Mouse (Mus musculus) frontal cortex, postnatal 14 days (tissue): ENCODE measurements around the gene Nek6.

Experiments
- DNase-seq, 2 experiments: peaks; one replicate each; pipeline ENCODE4 v3.0.0; 2022; ENCODE audit warnings: low spot score in 2 of 2

The Nek6 gene

DNA sequence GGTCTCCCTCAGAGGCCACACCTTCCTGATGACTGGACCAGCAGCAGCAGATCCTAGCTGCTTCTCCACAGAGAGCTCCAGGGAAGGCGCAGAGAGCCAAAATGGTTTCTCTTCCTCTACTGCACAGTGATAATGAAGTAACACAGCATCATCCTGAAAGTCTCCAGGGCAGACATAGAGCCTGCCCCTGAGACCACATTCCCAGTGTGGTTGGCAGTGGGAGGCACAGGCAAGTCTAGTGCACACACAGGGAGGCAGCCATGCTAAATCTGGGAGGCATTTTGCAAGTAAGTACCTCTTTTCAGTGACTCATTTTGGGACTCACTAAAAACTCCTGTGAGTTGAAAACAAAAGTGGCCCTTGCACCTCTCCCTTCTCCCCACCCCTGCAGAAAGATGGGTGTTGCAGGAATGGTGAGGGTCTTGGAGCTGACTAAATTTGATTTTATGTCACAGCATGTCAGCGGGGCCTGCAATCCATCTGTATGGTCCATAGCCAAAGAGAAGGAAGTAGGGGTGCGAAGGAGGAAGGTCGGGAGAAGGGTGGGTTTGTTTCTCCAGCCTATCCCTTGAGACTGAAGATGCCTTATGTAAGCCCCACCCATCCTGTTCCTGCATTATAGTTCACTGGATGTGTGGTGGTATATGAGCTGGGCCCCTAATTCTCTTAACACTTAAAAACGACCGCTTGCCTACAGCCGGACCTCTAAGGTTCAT is 2.3 kb upstream of the Nek6 start:
- no peak for DNase-seq

DNA sequence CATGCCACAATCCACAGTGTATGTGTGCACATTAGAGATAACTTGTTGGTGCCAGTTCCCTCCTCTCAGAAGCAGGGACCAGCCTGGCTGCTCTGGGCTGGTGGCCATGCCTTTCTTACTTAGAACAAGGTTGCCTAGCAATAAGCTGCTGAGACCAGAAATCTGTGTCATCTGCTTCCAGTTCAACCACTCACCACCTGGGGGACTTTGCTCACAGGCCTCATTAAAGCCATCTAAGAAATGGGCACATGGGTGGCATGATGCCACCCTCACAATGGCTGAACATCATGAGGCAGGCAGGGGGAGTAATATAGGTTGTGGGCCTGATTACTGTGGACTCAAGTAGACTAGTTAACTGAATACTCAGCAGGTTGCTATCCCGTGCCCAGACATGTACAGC is 1.3 kb upstream of the Nek6 start:
- DNase-seq, result peak in 1 of 2 experiments; percentile 34

DNA sequence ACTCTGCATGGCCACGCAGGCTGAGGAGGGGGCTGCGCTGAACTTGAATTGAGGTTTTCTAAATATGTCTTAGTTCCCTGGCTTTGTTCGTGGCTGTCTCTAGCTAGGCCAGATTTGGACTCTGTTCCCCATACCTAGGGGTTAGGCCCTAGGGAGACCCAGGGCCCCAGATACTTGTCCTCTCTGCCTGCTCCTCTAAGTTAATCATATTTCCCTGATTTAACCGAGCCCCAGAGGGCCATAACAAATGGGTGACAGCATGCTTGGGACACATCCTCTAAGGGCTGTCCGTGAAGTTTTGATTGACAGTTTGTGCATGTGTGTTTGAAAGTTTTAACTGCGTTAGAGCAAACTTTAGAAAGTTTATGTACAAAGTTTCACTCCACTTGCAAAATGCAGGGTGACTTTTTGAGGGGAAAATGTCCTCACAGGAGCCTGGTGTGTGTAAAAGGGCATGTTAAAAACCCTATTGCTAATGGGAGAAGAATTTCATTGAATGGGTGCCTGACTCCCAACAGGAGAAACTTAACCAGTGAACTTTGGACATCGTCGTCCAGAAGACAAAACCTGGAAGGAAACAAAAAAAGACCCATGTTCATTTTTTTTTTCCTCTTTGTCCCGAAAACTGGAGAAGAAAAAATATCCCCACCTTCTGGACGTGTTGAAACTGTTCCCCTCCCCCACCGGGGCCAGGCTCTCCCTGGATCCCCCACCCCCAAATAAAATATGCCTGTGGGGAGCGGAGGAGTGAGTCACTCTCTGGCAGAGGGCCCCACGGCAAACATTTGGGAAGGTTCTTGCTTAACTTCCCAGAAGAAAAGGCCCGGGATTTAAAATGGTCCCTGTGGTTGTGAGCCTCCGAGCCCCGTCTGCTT is 1.1 kb downstream of the Nek6 start:
- no peak for DNase-seq

DNA sequence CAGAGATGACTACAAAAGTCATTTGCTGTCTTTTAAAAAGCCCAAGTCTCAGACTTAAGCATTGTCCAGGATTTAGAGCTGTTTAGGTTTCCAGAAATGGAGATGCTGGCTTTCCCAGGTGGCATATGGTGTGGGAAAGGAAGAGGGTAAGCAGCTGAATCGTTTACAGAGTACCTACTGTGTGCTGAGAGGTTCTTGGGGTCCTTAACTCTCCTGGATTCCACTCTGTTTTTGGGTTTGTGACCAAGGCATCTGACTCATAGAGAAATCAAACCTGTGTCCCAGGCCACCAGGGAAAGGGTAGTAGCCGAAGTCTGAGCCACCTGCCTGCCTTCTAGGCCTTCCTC is 1.7 kb downstream of the Nek6 start:
- DNase-seq, result no peak

DNA sequence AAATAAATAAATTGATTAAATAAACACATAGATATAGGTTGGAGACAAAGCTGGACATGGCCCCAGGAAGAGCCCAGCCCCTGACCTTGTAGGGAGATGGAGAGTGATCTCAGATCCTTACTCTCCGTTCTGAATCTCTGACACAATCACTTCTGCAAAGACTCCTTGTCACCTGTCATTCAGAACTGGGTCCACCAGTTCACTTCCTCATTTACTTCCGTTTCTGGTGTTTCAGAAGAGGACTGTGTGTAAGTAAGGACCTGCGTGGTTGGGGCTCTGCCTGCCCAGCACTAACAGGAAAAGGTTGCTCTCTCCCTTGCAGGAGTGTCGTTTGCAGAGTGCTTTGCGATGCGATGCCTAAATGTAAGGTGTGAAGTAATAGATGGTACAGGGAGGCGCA is 3.0 kb downstream of the Nek6 start:
- no peak for DNase-seq

DNA sequence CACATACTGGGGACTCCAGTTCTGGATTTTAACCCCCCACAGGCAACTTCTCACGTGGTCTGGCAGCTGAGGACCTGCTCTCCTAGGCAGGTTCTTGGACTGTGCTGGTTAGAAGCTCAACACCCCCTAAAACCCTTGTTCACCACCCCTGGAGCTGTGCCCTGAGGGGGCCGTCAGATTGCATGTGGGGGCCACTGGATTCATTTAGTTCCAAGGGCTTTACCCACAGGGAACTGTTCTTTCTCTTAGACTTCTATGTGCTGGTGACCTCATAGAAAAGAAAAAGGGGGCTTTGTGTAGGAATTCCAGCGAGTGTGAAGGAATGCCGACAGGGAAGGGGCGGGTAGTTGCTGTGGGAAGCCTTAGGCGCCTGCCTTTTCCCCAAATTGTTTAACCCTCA is 4.0 kb downstream of the Nek6 start:
- DNase-seq, result no peak

DNA sequence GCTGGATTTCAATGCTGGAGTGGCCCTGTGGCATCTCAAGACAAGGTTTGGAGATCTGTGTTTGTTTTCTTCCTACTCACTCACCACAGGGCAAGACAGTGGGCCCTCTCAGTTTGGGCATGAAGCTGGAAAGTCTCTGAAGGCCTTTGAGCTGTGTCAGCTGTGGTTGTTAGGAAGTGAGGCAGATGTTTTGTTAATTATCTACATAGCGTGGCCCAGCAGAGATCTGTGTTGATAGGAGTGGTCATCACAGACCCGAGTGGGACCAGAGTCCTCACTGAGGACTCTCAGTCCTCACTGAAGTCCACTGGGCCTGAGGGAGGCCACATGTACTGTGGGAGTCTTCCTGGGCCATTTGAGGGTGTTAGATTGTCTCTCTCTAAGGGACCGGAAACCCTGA is 5.0 kb downstream of the Nek6 start:
- DNase-seq, result no peak

DNA sequence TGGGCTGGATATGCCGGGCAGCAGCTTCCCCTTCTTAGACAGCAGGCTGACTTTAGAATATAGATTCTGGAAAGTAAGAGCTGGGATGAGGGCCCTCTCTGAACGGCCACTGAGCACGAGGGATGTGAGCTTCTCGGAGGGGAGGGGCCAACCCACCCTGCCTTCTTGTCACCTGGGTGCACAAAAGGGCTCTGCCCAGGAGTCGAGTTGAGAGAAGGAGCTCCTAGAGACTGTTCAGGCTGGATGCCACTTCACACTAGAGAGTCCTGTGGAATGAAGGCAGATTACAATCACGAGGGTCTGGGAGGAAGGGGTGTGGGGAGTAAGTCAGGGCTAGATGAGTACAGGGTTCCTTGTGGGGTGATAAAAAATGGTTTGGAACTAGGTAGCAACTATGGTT is 5.6 kb downstream of the Nek6 start:
- DNase-seq, result no peak

DNA sequence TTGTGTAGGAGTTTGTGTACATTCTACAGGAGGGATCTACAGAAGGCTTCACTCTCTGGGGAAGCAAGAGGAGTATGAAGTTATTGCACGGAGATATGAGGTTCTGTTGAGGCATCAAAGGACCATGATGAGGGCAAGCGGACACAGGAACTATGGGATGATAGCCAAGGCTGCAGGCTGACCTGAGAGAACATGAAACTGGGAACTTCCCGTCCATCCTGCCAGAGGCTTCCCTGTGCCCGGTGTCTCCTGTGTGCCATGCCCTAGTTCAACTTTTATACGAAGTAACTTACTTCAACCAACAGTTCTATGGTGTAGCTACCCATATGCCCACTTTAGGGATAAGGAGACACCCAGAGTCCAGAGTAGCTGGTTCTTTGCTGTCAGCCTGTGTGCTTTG is 7.3 kb downstream of the Nek6 start:
- no peak for DNase-seq

DNA sequence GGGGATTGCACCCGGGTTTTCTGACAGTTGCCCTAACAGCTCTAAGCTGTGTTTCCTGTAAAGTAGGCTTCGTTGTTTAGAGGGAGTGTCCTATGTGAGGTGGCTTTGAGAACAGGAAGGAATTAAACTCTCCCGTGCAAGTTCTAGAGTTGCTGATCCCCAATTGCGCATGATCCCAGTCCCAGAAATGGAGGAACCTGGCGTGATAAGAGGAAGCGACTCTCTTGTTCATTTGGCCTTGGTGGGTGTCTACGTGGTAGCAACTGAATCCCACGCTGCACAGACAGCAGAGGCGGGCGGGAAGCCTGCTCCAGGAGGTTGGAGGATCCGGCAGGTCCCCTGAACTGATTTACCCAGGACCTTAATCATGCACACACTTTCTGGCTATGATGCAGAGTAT is 8.5 kb downstream of the Nek6 start:
- no peak for DNase-seq

DNA sequence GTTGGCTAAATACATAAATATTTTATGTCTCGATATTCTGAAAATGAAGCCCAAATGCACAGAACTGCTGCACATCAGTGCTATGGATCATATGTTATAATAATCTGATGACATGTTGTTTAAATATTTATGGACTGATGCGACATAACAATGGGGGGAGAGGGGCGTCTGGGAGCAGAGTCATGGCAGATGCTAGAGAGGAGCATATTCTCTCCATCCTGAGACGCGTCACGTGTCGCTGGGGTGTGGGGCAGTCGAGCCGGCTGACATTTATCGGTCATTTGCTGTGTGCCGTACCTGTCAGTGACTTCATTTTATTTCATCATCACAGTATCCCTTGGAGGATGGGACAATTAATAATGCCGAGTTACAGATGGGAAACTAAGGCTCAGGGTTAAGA is 10.2 kb downstream of the Nek6 start:
- DNase-seq, result no peak

DNA sequence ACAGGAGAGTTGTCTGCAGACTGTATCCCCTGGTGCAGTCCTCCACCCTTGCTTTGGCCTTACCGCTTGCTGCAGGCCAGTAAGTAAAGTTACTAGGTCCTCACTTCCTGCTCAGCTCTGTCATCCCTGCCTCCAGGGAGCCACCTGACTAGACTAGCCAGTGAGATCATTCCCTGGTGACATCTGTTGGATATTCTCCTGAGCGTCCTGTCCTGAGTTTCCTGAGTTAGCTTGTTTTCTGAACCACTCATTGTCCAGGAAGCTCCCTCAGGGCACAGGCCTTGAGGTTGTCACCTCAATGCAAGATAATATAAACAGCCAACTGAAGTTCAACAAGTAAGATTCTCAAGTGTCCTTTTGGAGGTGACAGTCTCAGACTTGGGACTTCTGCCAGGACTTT is 10.9 kb downstream of the Nek6 start:
- no peak for DNase-seq

DNA sequence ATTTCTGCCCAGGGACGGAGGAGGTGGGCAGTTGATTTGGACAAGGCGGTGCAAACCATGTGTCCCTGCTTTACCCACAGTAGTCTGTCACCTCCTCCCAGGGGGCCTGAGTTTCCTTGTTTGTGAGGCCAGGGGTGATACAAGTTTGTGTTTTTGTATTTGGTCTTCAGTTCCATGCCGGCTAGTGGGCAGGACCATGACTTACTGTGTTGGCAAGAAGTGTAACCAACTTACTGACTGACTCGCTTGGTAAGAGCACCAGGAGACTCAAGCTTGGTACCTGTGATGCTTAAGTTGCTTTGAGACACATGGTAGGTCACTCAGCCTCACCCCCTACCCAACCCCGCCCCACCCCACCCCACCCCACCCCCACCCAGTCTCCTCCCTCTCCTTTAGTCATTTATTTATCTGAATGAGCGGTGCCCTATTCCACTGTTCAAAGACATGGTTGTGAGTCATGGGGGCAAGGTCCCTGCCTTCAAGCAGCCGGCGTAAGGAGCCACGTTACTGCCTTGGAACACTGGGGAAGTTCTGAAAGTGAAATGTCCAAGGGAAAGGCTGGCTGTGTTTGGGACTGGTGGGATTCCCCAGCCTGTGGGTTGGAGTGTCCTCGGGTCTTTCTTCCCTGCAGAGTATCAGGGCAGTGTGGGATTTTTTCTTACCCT is 12.5 kb downstream of the Nek6 start:
- no peak for DNase-seq

DNA sequence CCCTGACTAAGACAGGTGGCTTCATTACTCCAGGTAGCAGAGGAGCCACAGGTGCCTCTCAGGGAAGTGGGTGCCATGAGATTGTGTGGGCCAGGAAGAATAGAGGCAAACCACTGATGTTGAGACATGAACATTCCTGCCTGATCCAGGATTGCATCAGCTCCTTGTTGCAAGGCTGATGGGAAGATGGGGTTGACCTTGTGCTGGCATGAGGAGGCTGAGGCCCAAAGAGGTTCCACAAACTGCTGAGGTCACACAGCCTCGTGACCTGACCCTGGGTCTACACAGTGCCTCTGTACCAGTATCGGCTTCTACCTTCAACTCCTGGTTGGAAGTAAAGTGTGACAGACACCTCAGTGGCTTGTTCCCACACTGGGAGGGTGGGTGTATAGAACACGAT is 13.6 kb downstream of the Nek6 start:
- DNase-seq, result no peak

DNA sequence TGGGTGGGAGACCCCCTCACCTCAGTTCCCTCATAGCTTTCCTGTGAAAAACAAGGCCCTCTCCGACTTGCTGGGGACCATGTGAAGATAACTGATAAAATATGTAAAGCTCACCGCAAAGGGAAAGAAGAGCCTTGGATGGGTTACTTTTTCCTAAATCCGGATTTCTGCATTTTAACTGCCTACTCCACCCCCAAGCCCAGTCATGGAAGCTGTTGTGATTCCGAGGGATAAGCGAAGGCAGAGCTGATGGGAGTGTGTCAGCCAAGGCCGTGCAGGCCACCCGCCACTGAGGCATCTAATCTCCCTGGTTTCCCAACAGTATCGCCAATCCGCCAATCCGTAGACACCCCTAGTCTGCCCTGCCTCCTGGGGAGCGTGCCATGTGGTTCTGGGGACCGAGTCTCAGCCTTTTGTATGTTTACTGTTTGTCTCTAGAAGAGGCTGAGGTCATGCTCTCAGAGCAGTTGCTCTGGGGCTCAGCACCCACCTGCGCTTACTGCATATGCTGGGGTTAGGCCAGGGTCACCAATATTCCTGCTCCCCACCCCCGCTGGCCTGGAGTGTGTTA is 18.2 kb downstream of the Nek6 start:
- DNase-seq, result no peak

DNA sequence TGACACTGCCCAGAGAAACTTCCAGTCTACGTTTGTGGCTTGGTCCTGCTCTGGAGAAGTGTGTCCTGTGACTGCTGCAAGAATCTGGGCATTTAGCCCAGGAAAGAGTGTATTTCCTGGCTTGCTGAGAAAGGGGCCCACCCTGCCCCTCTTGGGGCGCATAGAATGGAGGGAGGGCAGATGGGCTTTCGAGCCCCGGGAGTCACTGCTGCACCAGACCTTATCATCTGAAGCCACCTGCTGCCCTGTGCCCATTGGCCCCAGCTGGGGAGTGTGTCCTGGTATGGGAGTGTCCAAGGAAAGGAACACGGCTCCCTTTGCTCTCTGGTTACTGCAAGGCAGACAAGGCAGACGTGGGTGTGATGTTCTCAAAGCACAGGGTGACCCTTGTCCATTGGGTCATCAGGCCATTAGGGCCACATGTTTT is 19.5 kb downstream of the Nek6 start:
- DNase-seq, result no peak

DNA sequence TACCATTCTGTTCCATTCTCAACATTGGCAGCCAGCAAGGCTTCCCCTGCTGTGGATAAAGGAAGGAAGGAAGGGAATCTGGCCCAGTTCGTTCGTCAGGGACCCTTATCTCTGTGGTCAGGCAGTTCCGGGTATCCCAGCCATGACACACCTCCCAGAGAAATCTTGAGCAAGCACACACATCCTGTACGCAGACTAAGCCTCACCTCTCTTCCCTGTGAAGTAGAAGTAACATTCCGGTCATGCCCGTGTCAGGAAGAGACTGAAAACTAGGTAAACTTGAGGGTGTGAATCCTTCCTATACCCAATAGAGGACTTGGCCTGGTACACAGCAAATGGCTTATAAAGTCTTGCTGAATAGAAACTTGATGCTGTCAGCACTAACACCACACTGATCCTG is 21.9 kb downstream of the Nek6 start:
- DNase-seq, result no peak

DNA sequence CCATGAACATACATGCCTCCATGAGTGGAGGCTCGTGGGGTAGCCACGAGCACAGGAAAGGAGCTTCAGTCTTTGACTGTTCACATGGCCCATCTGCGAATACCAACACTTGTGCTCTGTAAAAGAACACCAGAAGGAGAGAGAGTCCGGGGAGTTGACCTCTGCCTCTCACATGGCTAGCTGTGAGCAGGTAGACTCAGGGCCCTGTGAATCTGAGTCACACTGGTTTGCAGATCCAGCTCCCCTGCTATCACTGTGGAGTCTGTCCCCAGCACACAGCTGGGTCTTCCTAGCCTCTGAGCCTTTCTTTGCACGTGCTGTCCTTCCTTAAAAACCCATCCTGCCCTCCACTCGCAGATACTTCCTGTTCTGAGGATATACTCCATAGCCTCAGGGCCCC is 22.3 kb downstream of the Nek6 start:
- no peak for DNase-seq

DNA sequence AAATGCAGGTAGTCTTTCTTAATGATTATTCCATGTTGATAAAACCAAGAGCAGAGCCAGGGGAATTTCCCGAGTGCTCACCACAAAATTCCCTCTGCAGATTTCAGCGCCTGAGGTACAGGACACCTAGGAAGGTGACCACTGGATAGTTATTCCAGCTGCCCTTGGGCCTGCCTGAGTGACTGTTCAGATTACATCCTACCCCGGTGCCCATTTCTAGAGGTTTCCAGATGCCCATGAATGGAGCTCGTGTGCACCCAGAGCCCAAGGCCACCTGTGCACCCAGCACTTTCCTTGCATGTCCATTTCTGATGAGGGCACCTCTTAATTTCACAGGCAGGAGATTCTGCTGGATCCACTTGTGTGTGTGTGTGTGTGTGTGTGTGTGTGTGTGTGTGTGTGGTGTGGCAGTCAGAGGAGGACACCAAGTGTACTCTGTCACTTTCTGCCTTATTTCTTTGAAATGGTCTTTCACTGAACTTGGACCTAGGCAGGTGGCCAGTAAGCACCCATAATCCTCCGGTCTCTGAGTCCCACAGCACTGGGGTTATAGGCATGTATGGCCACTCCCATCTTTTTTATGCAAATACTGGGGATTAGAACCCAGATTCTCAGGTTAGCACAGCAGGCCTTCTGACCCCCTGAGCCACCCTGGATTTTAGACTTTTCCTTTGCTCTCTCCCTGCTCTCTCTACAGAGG is 22.9 kb downstream of the Nek6 start:
- no peak for DNase-seq

DNA sequence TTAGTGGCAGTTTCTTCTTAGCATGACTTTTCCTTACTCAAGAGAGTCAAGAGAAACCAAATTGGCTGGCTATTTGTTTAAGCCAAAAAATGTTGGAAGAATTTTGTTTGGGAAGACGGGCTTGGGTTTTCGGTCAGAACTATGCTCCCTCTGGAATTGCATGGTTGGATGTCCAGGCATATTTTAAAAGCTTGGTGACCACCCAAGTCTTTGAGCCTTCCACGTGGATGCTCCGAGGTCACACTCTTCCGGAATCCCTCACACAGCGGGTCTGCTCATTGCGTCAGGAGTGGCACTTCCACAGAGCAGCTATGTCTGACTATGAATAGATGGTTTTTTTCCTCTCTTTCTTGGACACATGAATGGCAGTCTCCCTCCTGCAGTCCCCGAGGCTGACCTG is 23.6 kb downstream of the Nek6 start:
- DNase-seq, result no peak

DNA sequence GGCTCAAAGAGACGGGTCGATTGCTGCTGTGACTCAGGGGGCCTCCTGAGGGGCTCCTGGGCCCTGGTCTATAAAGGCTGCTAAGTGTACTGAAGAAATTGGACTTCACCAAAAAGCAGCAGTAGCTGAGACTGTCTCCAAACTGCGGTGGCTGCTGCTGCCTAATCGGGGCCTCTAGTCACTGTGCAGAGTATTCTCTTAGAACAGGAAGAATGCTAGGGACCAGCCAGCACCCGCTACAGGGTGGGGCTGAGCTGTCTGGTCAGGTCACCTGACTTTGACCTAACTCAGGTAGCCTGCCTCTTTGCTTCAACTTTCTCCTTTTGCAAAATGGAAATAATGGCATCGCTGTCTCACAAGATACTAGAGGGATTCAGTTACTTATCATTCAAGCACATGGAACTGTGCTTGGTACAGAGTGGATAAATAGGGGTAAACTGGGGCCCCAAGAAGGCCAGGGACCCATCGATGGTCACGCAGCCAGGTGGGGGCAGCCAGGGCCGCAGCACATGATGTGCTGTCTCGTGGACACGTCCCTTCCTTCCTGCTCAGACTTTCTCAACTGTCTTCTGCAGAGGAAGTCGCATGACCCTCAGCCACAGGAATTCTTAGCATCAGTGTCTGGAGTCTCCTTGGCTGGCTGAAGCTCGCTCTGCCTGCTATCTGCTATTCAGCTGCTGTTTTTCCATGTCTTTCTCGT is 24.2 kb downstream of the Nek6 start:
- DNase-seq, result no peak
